Mouse (Mus musculus) gastrocnemius, postnatal 10 days (tissue): Measurements from ENCODE around the gene Cyren. TPM values are rescaled to one million over a fixed set of nuclear protein-coding genes. Genes with fewer than 3 reads are reported as not detected.
A peak's percentile ranks its signal among the peaks of the same experiment; 100 is the strongest.

ENCODE experiments used
- DNase-seq: peaks from one replicate; pipeline ENCODE4 v3.0.0; 2021; ENCODE audit warnings: mixed read lengths
- total RNA-seq, 2 experiments: library from RNA; stranded (reverse); gene quantifications; 2 replicates each; pipeline ENCODE4 v1.2.3; 2021

Cyren gene
- total RNA-seq, 2 experiments from 2014 or later, result 5.6 TPM

- DNase-seq, result no peak
These were observed 21.3 kb upstream of the Cyren start for GRCm38 (mm10) chr6:34899127-34899526.

GRCm38 (mm10) chr6:34896168-34896780 is 18.4 kb upstream of the Cyren start:
- DNase-seq, result no peak

GRCm38 (mm10) chr6:34895569-34895968 is 17.7 kb upstream of the Cyren start:
- no peak for DNase-seq

- DNase-seq, result no peak
These were observed 11.3 kb upstream of the Cyren start for GRCm38 (mm10) chr6:34889185-34889584.

GRCm38 (mm10) chr6:34887131-34887850 is 9.4 kb upstream of the Cyren start:
- no peak for DNase-seq

- DNase-seq, result no peak
These were observed 6.9 kb upstream of the Cyren start for GRCm38 (mm10) chr6:34884724-34885123.

GRCm38 (mm10) chr6:34879911-34880475 is 2.1 kb upstream of the Cyren start:
- no peak for DNase-seq

GRCm38 (mm10) chr6:34879101-34879740 is 1.4 kb upstream of the Cyren start:
- DNase-seq, result no peak

- DNase-seq, result no peak
These were observed 1.1 kb downstream of the Cyren start for GRCm38 (mm10) chr6:34876835-34877156.

GRCm38 (mm10) chr6:34875966-34876834 is 1.7 kb downstream of the Cyren start:
- DNase-seq, result peak; percentile 16

- DNase-seq, result peak; percentile 10
These were observed 2.5 kb downstream of the Cyren start for GRCm38 (mm10) chr6:34875268-34875761.

- DNase-seq, result peak; percentile 55
These were observed 3.5 kb downstream of the Cyren start for GRCm38 (mm10) chr6:34874101-34874921.

GRCm38 (mm10) chr6:34872871-34873270 is 5.0 kb downstream of the Cyren start:
- DNase-seq, result peak; percentile 3

GRCm38 (mm10) chr6:34871929-34872328 is 5.9 kb downstream of the Cyren start:
- no peak for DNase-seq

GRCm38 (mm10) chr6:34870724-34871123 is 7.1 kb downstream of the Cyren start:
- no peak for DNase-seq

GRCm38 (mm10) chr6:34870136-34870535 is 7.7 kb downstream of the Cyren start:
- no peak for DNase-seq

GRCm38 (mm10) chr6:34869225-34869915 is 8.5 kb downstream of the Cyren start:
- no peak for DNase-seq

GRCm38 (mm10) chr6:34868507-34869217 is 9.2 kb downstream of the Cyren start:
- DNase-seq, result no peak

- no peak for DNase-seq
These were observed 9.9 kb downstream of the Cyren start for GRCm38 (mm10) chr6:34867995-34868350.
